In the genomic region with DNA sequence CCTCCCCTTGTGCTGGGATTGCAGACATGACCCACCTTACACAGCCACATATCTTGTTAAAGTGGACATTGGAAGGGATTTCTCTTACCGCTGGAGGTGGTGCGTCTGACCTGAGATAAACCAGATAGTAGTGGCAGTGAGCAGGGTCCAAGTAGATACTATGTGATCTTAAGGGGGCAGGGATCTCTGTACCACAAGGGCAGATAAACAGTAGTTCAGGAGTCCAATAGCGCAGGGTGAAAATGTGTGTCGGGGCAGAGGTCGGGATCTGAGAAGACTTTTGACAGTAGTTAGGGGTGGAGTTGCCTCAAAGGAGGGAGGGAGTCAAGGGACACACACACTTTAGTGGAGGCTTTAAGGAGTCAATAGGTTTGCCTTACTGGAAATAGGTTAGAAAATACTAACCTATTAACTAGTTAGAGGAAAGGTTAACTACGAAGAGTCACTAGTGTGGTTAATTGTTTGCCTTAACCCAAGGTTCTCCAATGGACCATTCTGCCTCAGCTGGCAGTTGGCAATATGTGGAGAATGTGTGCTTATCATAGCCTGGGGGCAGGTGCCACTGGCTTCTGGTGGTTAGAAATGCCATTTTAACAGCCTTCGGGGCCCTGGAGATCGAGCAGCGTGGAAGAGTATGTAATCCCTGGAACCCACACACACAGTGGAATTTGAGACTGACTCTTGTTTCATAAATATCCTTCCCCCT, we compare ENCODE assay signal across 18 mouse cellular contexts. TPM values are rescaled to one million over a fixed set of nuclear protein-coding genes. Genes with fewer than 3 reads are reported as not detected.
DNase-seq lines count a peak whose midpoint lies in the region; ATAC-seq and TF ChIP-seq lines count a peak whose summit lies in the region.
"Had no signal": no experiment of that assay in that cellular context is flagged by ENCODE, and none has a peak within 500 bp of the region (broad histone marks: within the 10 kb centered on the region; RNA-seq: fewer than 3 reads in every experiment).

No protein-coding gene starts in this region.

- H3K36me3 ChIP-seq in intestine, embryonic 15.5 days: no peaks in the 10 kb centered on the region
- H3K36me3 ChIP-seq in small intestine, adult 2 months (ENCODE audit: control insufficient read depth, insufficient read depth, low read length): peaks cover 2% of the 10 kb centered on the region
- H3K36me3 ChIP-seq: heart, embryonic 13.5 days; limb, embryonic 13.5 days had no signal

- H3K9me3 ChIP-seq in intestine, embryonic 15.5 days: no peaks in the 10 kb centered on the region
- H3K9me3 ChIP-seq: embryonic facial prominence, embryonic 10.5 days; heart, embryonic 13.5 days; hindbrain, embryonic 13.5 days; limb, embryonic 13.5 days; midbrain, embryonic 10.5 days had no signal

- peak overlapping the region; percentile 54; the same call in 1 of the 2 replicates for H3K27ac ChIP-seq in intestine, embryonic 15.5 days
- peak overlapping the region; percentile 94 for H3K27ac ChIP-seq in small intestine, adult 2 months (ENCODE audit: insufficient read depth, low read depth, low read length)
- H3K27ac ChIP-seq: embryonic facial prominence, embryonic 10.5 days; forebrain, embryonic 10.5 days; heart, embryonic 13.5 days; hindbrain, embryonic 13.5 days; limb, embryonic 13.5 days; midbrain, embryonic 10.5 days had no signal

- H3K4me2 ChIP-seq in intestine, embryonic 15.5 days (replicated peaks): peak overlapping the region; percentile 24; the same call in 1 of the 2 replicates
- H3K4me2 ChIP-seq: heart, embryonic 13.5 days; limb, embryonic 13.5 days had no signal

- no peak overlapping the region for H3K9ac ChIP-seq in intestine, embryonic 15.5 days
- H3K9ac ChIP-seq: heart, embryonic 13.5 days; hindbrain, embryonic 13.5 days; limb, embryonic 13.5 days had no signal

- peak; percentile 32 for ATAC-seq in intestine, embryonic 15.5 days

- 0 out of 2 replicates have a peak, but pooled peaks cover 2% of the 10 kb centered on the region for H3K27me3 ChIP-seq in intestine, embryonic 15.5 days (replicated peaks)
- no peaks in the 10 kb centered on the region for H3K27me3 ChIP-seq in small intestine, adult 2 months (ENCODE audit: control insufficient read depth, insufficient read depth, low read length)
- H3K27me3 ChIP-seq: hindbrain, embryonic 13.5 days had no signal

- no peak overlapping the region for H3K4me3 ChIP-seq in lung, adult 2 months (replicated peaks; ENCODE audit: extremely low read depth, low read depth, low read length)
- no peak overlapping the region for H3K4me3 ChIP-seq in intestine, embryonic 15.5 days (replicated peaks)
- peak overlapping the region; percentile 24; the same call in 1 of the 2 replicates for H3K4me3 ChIP-seq in small intestine, adult 2 months (ENCODE audit: low read depth, low read length)
- H3K4me3 ChIP-seq: heart, embryonic 13.5 days; limb, embryonic 13.5 days had no signal

- H3K4me1 ChIP-seq in lung, adult 2 months (ENCODE audit: control insufficient read depth, insufficient read depth, low read length): 0 out of 2 replicates have a peak, but pooled peaks cover 8% of the 10 kb centered on the region
- peaks cover 20% of the 10 kb centered on the region; the same call in 1 of the 2 replicates for H3K4me1 ChIP-seq in intestine, embryonic 15.5 days (replicated peaks)
- H3K4me1 ChIP-seq in small intestine, adult 2 months (ENCODE audit: control insufficient read depth, insufficient read depth, insufficient read length, low read length): peaks cover 24% of the 10 kb centered on the region

- 75% methylated on average over 9 of the region's 9 CpGs for WGBS in lung, adult 2 months
- 67% methylated on average over 9 of the region's 9 CpGs for whole genome bisulfite sequencing in intestine, embryonic 15.5 days
- 30% methylated on average over 9 of the region's 9 CpGs for WGBS in small intestine, adult 2 months

- TF ChIP-seq POLR2A in lung, adult 2 months (IDR thresholded peaks at IDR 0.05; ENCODE audit: borderline replicate concordance, extremely low read depth, low read depth, low read length): no peak
- no peak for TF ChIP-seq POLR2A in small intestine, adult 2 months (IDR thresholded peaks at IDR 0.05; ENCODE audit: low read depth, low read length)

- TF ChIP-seq CTCF in lung, adult 2 months (IDR thresholded peaks at IDR 0.05; ENCODE audit: insufficient read depth, low read length): no peak
- TF ChIP-seq CTCF in small intestine, adult 2 months (IDR thresholded peaks at IDR 0.05; ENCODE audit: extremely low read depth, insufficient read length, insufficient replicate concordance, low read depth, low read length): no peak

- DNase-seq in lung, adult 2 months: peak; percentile 23
- DNase-seq in lung, postnatal 10 days: no peak
- DNase-seq in kidney, postnatal 36 days: peak; percentile 69 to 86
- no peak for DNase-seq in left cerebral cortex, adult 11 months (ENCODE audit: low spot score)
- DNase-seq in frontal cortex, postnatal 14 days (ENCODE audit: low spot score in 2 of 2): no peak
- DNase-seq in ovary, postnatal 10 days (ENCODE audit: low spot score): no peak
- DNase-seq: adrenal gland, adult 8-10 months; cerebellum, adult 18-20 months; layer of hippocampus, adult 9-11 months; thymus, postnatal 14 days had no signal

RNA-seq across cellular contexts. Expression of a gene that starts 3.0 kb away (rescaled TPM):
- polyA plus RNA-seq in lung, adult 2 months (2012; rRNA removed): 11.3 and 16.6 TPM in 2 replicates
- 14.8 and 16.2 TPM in 2 replicates for polyA plus RNA-seq in intestine, embryonic 15.5 days (2015; fragmentation: Nextera tagmentation; extraction: Ambion mirVana)
- 10.4 and 16.6 TPM in 2 replicates for polyA plus RNA-seq in small intestine, adult 2 months (2012; rRNA removed)

Comparison
In these comparisons a context has a peak if more than half of its experiments do, and no peak if none do; other contexts are left out.
1. DNase-seq: peak in lung, adult 2 months (single experiment) and kidney, postnatal 36 days (2 of 2); none in lung, postnatal 10 days (single experiment), left cerebral cortex, adult 11 months (single experiment), frontal cortex, postnatal 14 days (0 of 2) and ovary, postnatal 10 days (single experiment).